Mouse (Mus musculus): ENCODE data around the gene Ppm1k. TPM values are rescaled to one million over a fixed set of nuclear protein-coding genes. Genes with fewer than 3 reads are reported as not detected.

Gene Ppm1k
- total RNA-seq (2014; rRNA removed; ENCODE audit: low replicate concordance) (33.7 and 35.8 TPM in 2 replicates), polyA plus RNA-seq (2015; fragmentation: Nextera tagmentation; extraction: Ambion mirVana) (10.9 and 11.3 TPM in 2 replicates)

DNA sequence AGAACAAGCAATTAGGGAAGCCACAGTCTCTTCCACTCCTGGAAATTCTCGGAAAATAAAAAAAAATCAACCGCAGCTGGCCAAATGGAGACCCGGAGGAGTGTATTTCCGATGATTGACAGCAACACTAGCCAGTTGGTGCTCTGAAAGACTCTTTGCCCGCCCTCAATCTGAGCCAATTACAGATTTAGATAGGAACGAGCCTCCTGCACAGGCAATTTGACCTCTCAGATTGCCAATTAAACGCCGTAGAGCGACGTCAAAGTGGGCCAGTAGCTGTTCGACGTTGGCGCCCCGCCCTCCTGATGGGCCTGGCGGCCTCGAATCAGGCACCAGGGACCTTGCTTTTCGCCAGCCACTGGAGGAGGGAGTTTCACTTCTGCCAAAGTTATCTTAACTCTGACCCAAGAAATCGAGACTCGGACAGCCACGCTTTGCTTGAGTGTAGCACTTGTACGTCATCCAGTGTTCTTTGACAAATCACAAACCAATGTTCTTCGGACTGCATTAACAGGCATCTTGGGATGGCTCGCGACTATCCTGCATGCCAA lies at the start of gene Ppm1k:
Gene Ppm1k, minus strand, starts transcription at position 83 of the 551 bp plus-strand sequence.
- Histone ChIP-seq H3K36me3 (replicated peaks; ENCODE audit: control insufficient read depth, insufficient read depth, low read length) (no peaks in the 10 kb centered on the region), H3K9me3 (replicated peaks; ENCODE audit: control insufficient read depth, low read length) (no peaks in the 10 kb centered on the region), H3K4me1 (ENCODE audit: control insufficient read depth, insufficient read depth) (peaks cover 16% of the 10 kb centered on the region), H3K27ac (ENCODE audit: low read depth) (peak within 1 kb of the TSS; percentile 93), H3K9ac (replicated peaks; ENCODE audit: low read depth, low read length) (peak within 1 kb of the TSS; percentile 76), H3K27me3 (ENCODE audit: control insufficient read depth, insufficient read depth, low read length) (no peaks in the 10 kb centered on the region), H3K4me2 (ENCODE audit: low read depth, low read length) (peak within 1 kb of the TSS; percentile 94), H3K4me3 (ENCODE audit: low read depth, low read length) (peak within 1 kb of the TSS; percentile 74)
- ATAC-seq (ENCODE audit: insufficient read depth, low read depth) (peak; percentile 96), DNase-seq (ENCODE audit: low spot score) (peak; percentile 100)
- under 1% methylated on average over 24 of the region's 24 CpGs for WGBS
- TF ChIP-seq EP300 (IDR thresholded peaks at IDR 0.05; ENCODE audit: low read depth): no peak
- TF ChIP-seq CTCF (IDR thresholded peaks at IDR 0.05; ENCODE audit: low read depth): no peak

DNA sequence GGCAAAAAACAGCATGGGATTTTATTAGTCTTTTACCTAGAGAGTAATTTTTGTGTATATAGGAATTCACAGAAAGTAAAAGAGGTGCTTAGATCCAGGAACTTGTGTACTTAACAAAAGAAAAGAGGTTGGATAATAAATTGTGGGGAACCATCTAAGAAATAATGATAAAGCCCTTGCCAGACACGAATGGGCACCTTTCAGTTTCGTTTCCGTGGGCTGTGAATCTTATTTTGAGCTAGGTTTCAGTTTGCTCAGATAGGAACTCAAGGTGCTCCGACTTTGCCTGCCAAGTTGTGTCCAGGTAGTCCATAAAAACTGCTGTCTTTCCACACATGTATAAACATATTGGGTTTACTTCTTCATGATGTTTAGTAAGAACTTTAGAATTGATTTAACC lies 47.1 kb upstream of the Ppm1k start:
- 79% methylated on average over 4 of the region's 4 CpGs for WGBS
- Histone ChIP-seq H3K36me3 (replicated peaks; ENCODE audit: control insufficient read depth, insufficient read depth, low read length) (no peaks in the 10 kb centered on the region), H3K4me3 (ENCODE audit: low read depth, low read length) (no peak overlapping the region), H3K4me2 (ENCODE audit: low read depth, low read length) (no peak overlapping the region), H3K9ac (replicated peaks; ENCODE audit: low read depth, low read length) (no peak overlapping the region), H3K27ac (ENCODE audit: low read depth) (no peak overlapping the region), H3K4me1 (ENCODE audit: control insufficient read depth, insufficient read depth) (0 out of 2 replicates have a peak, but pooled peaks cover 4% of the 10 kb centered on the region), H3K9me3 (replicated peaks; ENCODE audit: control insufficient read depth, low read length) (no peaks in the 10 kb centered on the region), H3K27me3 (ENCODE audit: control insufficient read depth, insufficient read depth, low read length) (no peaks in the 10 kb centered on the region)
- no peak for DNase-seq (ENCODE audit: low spot score)
- no peak for ATAC-seq (ENCODE audit: insufficient read depth, low read depth)
- TF ChIP-seq EP300 (IDR thresholded peaks at IDR 0.05; ENCODE audit: low read depth): no peak
- TF ChIP-seq CTCF (IDR thresholded peaks at IDR 0.05; ENCODE audit: low read depth): no peak

DNA sequence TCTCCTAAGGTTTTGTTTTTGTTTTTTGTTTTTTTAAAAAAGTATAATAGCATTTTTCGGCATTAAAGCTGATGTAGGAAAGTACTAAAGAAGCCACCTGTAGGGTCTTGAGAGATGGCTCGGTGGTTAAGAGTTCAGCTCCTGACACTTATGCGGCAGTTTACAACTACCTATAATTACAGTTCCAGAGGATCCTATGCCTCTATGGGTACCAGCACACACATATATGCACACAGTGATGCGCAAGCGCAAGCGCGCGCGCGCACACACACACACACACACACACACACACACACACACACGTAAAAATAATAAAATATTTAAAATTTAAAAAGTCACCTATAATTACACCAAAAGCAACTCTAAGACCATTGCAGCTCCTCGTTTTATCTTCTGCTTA lies 46.3 kb upstream of the Ppm1k start:
- DNase-seq (ENCODE audit: low spot score) (no peak), ATAC-seq (ENCODE audit: insufficient read depth, low read depth) (no peak)
- WGBS: 82% methylated on average over 12 of the region's 12 CpGs
- Histone ChIP-seq H3K27ac (ENCODE audit: low read depth) (no peak overlapping the region), H3K4me1 (ENCODE audit: control insufficient read depth, insufficient read depth) (0 out of 2 replicates have a peak, but pooled peaks cover 4% of the 10 kb centered on the region), H3K36me3 (replicated peaks; ENCODE audit: control insufficient read depth, insufficient read depth, low read length) (no peaks in the 10 kb centered on the region), H3K4me3 (ENCODE audit: low read depth, low read length) (peak overlapping the region; percentile 92), H3K27me3 (ENCODE audit: control insufficient read depth, insufficient read depth, low read length) (no peaks in the 10 kb centered on the region), H3K9me3 (replicated peaks; ENCODE audit: control insufficient read depth, low read length) (no peaks in the 10 kb centered on the region), H3K4me2 (ENCODE audit: low read depth, low read length) (peak overlapping the region; percentile 93), H3K9ac (replicated peaks; ENCODE audit: low read depth, low read length) (peak overlapping the region; percentile 79; the same call in 1 of the 2 replicates)
- TF ChIP-seq CTCF (IDR thresholded peaks at IDR 0.05; ENCODE audit: low read depth) (no peak), EP300 (IDR thresholded peaks at IDR 0.05; ENCODE audit: low read depth) (no peak)

DNA sequence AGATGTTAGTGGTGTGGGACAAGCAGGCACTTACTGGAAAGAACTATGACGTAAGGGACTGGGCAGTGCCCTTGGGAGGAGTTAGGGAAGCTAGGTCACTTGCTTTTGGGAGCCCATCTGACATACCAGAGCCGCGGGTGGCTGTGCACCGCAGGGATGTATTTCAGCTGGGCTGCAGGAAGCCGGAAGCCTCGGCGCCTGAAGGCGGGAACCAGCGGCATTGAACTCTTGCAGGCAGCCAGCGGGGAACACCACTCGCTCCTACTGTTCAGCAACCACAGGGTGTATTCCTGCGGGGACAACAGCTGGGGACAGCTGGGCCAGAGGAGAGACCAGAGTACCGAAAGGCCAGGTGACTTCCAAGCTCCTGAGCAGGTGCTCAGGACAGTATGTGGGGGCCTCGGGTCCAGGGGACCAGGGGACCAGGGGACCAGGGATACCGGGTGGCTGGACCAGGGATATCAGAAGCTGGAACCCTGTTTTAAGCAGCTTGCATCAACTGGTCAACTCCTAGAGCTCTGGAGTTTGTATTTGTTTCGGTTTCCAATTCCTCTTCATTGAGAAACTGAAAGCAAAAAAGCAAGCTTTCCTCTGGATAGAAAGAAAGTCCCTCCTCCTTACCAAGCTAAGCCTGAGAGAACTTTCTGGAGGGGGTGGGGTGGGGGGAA lies 45.7 kb upstream of the Ppm1k start, which contains the start of gene Herc6:
Gene Herc6, plus strand, starts transcription at position 120 of the 668 bp plus-strand sequence.
- TF ChIP-seq CTCF (IDR thresholded peaks at IDR 0.05; ENCODE audit: low read depth) (no peak), EP300 (IDR thresholded peaks at IDR 0.05; ENCODE audit: low read depth) (no peak)
- peak; percentile 78 for DNase-seq (ENCODE audit: low spot score)
- ATAC-seq (ENCODE audit: insufficient read depth, low read depth): peak; percentile 89
- Histone ChIP-seq H3K4me3 (ENCODE audit: low read depth, low read length) (peak within 1 kb of the TSS; percentile 92), H3K27me3 (ENCODE audit: control insufficient read depth, insufficient read depth, low read length) (no peaks in the 10 kb centered on the region), H3K27ac (ENCODE audit: low read depth) (peak within 1 kb of the TSS; percentile 90), H3K4me2 (ENCODE audit: low read depth, low read length) (peak within 1 kb of the TSS; percentile 93), H3K36me3 (replicated peaks; ENCODE audit: control insufficient read depth, insufficient read depth, low read length) (no peaks in the 10 kb centered on the region), H3K4me1 (ENCODE audit: control insufficient read depth, insufficient read depth) (0 out of 2 replicates have a peak, but pooled peaks cover 4% of the 10 kb centered on the region), H3K9me3 (replicated peaks; ENCODE audit: control insufficient read depth, low read length) (no peaks in the 10 kb centered on the region), H3K9ac (replicated peaks; ENCODE audit: low read depth, low read length) (peak within 1 kb of the TSS; percentile 79)
- WGBS: 2% methylated on average over 16 of the region's 16 CpGs

DNA sequence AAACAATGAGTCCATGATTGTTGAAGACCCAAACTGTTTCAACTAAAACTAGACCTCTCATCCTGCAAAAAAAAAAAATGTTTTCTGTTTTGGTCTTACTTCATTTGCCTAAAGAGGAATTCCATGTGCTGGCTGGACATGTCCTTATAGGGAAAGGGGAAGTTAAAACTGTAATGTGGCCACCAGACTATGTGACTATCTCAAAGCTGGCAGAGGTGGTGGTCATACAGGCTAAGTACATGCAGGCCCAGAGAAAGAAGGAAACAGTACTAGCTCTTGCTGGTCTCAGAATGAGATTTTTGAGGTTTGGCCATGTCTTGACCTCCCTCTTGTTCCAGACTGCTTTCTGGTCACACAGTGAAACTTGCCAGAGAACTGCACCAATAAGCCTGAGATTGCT lies 36.3 kb upstream of the Ppm1k start:
- Histone ChIP-seq H3K9me3 (replicated peaks; ENCODE audit: control insufficient read depth, low read length) (no peaks in the 10 kb centered on the region), H3K4me3 (ENCODE audit: low read depth, low read length) (no peak overlapping the region), H3K36me3 (replicated peaks; ENCODE audit: control insufficient read depth, insufficient read depth, low read length) (no peaks in the 10 kb centered on the region), H3K4me2 (ENCODE audit: low read depth, low read length) (no peak overlapping the region), H3K4me1 (ENCODE audit: control insufficient read depth, insufficient read depth) (no peaks in the 10 kb centered on the region), H3K27me3 (ENCODE audit: control insufficient read depth, insufficient read depth, low read length) (no peaks in the 10 kb centered on the region), H3K27ac (ENCODE audit: low read depth) (no peak overlapping the region), H3K9ac (replicated peaks; ENCODE audit: low read depth, low read length) (no peak overlapping the region)
- DNase-seq (ENCODE audit: low spot score) (no peak), ATAC-seq (ENCODE audit: insufficient read depth, low read depth) (no peak)
- no peak for TF ChIP-seq EP300 (IDR thresholded peaks at IDR 0.05; ENCODE audit: low read depth)
- TF ChIP-seq CTCF (IDR thresholded peaks at IDR 0.05; ENCODE audit: low read depth): no peak
